Mouse (Mus musculus) mature B cell (primary cell): ENCODE measurements around the gene Vax1.

Experiments
- in situ Hi-C: fragments of 300-500 bp; cut with MboI; formaldehyde crosslinking; loops from 2 replicates; pipeline ENCODE4 v1.14.3; 2019

The Vax1 gene

GRCm38 (mm10) chr19:59169936-59170765, at the start of gene Vax1:
TSS of gene Vax1 (minus strand) at chr19:59170056.
- in situ Hi-C loops: no loop called here

DNA sequence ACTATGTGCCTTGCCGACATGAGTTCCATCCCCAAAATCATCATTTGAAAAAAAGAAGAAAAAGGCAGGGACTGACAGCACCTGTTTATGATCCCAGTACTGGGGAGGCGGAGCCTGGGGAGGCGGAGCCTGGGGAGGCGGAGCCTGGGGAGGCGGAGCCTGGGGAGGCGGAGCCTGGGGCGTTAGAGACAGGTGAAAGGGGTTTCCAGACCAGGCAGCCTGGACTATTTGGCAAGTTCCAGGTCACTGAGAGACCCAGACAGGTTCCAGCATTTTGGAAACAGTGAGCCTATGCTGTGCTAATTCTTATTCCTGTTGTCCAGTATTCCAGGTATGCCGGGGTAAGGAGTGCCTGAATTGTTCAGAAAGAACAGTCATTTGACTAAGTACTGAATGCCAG, 49.1 kb upstream of the Vax1 start, which contains the start of gene Kcnk18:
Kcnk18 (plus strand) TSS at position 224 of the 400 bp plus-strand sequence.
- in situ Hi-C loops: no loop called here

DNA sequence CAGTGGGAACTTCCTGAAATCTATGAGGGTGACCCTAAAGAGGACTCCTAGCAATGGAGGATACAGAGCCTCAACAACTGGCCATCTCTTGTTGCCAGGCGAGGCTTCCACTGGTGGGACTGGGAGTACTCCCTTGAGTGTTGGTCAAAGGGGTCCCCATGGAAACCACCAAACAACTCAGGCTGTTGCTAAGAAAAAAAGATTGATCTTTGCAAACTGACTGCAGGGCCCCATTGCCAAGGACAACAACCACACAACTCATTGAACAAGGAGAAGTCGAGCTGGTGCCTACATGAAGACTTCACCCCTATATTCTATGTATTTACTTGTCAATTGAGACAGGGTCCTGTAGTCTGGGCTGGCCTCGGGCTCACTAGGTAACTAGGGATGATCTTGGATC, 47.0 kb upstream of the Vax1 start:
- in situ Hi-C loops: no loop called here

- in situ Hi-C loops: no loop called here
These were observed 39.1 kb upstream of the Vax1 start for GRCm38 (mm10) chr19:59208986-59209385.

DNA sequence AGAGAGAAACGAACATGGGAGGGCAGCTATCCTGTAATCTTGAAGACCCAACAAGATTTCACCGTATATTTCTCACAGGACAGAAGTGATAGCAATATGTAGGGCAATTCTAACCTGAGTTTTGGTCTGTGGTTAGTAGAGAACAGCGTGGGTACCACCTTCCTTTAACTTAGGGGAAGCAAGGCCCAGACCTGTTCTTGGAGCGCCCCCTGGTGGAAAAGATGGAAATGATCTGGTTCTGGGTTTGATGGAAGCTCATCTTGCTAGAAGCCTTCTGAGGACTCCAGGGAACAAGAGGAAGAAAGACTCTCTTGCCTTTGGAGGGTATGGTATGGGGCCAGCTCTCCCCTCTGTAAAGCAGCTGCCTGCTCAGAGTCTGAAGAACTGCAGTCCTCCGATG, 38.6 kb upstream of the Vax1 start:
- in situ Hi-C loops: no loop called here

- in situ Hi-C loops: loop anchor here (10.0 kb wide), 1 partner anchor 283 kb away; no protein-coding TSS in a partner anchor
These were observed 28.3 kb upstream of the Vax1 start for GRCm38 (mm10) chr19:59198161-59198560.

GRCm38 (mm10) chr19:59196111-59196666, 26.3 kb upstream of the Vax1 start:
- in situ Hi-C loops: loop anchor here (10.0 kb wide), 1 partner anchor 281 kb away; no protein-coding TSS in a partner anchor

DNA sequence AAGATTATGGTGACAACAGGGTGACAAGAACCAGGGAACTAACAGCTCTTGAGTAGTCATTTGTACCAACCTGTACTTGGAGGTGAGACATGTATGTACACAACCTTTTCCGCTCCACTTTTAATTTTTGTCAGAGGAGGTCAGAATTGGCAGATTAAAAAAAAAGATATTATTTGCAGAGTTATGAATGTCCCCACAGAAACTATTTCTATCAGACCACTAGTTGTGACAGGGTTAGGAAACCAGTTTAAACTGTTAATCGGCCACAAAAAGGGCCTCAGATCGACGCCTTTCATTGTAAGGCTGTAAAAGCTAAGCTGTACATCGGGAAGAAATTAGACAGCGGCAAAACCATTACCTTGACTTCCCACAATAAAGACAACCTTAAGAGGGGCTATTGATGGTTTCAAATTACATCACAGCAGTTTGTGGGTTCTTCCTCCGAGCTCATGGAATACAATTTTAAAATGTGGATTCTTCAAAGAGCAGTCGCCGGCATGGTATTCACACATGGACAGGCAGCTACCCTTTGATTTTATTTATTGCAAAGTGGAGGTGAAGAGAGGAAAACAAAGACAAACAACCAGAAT, 25.4 kb upstream of the Vax1 start:
- in situ Hi-C loops: loop anchor here (10.0 kb wide), 1 partner anchor 280 kb away; no protein-coding TSS in a partner anchor

DNA sequence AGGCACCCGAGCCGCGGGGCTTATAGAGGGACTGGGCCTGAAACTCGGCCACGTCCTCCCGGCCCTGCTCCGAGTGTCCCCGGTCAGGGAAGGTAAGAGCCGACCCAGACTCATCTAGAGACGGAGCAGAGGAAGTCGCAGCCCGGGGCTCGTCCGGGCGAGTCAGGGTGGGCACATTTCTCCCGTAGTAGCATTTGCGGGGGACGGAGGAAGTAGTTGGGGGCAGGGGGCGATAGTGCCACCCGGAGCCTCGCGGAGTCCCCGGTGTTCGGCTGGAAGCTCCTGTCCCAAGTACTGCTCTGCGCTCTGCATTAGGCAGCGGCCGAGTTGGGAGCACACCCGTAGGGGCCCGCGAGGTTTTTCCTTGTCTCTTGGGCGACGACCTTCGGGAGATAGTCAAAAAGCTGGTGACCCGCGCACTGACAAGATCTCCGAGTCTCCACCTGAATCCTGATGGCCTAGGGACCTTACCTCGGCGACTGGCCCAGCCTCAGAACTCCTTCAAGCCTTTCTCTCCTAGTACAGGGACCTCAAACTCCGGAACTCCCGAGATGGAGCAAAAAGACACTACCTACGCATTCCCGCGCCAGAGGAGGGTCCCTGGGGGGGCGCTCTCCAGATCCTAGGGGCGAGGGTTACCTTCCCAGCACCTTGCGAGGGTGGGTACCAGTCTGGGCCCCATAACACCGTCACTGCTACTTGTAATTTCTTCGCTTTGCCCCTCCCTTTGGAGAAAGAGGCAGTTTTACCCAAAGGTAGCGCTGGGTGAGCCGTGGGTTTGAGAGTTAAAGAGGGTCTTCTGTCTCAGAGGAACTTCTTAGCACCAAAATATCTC, 24.3 kb upstream of the Vax1 start:
- in situ Hi-C loops: loop anchor here (10.0 kb wide), 1 partner anchor 279 kb away; no protein-coding TSS in a partner anchor

- in situ Hi-C loops: loop anchor here (10.0 kb wide), 1 partner anchor 279 kb away; no protein-coding TSS in a partner anchor
These were observed 23.6 kb upstream of the Vax1 start for GRCm38 (mm10) chr19:59193456-59193855.

DNA sequence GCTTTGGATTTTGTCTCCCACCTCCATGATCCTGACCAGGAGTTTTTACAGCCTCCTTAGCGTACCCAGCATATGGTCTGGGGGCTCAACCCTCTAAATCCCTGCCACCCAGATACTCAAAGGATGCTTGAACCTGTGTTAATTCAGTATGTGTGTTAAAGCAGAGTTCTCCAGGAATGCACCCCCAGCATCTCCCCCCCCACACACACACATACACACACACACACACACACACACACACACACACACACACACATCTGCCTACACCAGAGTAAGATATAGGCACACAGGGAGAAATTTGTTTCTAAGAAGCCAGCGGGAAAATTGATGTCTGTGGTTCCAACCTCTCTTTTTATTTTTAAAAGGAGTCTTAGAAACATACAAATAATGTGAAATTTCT, 22.6 kb upstream of the Vax1 start:
- in situ Hi-C loops: loop anchor here (10.0 kb wide), 1 partner anchor 278 kb away; no protein-coding TSS in a partner anchor

GRCm38 (mm10) chr19:59191123-59191505, 21.3 kb upstream of the Vax1 start:
- in situ Hi-C loops: loop anchor here (10.0 kb wide), 1 partner anchor 276 kb away; no protein-coding TSS in a partner anchor

DNA sequence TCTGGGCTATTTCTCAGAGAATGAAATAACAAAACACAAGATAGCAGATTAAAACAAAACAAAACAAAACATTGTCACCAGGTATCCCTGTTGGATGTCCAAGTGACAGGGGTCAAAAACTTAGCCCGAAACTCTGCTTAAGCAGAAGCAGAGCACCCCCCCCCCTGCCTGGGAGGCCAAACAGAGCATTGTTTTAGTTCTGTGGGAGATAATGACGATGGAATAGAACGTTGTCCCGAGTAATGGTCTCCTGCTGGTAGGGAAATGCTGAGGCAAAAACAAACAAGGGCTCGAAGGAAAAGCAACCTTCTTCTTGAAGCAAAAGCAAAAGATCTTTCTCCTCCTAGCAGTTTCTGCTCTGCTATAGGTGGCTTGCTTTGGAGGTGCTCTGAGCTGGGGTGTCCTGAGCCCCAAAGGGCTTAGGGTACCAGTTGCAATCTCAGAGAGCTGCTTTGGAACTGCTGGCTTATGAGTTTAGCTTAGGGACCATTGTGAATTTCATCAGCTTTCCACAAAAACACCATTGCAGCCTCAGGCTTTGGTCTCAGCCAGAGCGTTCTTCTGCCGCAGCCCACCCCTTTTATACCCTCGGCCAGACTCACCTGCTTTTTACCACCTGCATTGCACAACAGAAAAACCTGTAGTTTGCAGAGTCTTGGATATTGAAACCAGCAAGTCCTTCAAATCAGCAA, 20.7 kb upstream of the Vax1 start:
- in situ Hi-C loops: loop anchor here (10.0 kb wide), 1 partner anchor 276 kb away; no protein-coding TSS in a partner anchor

- in situ Hi-C loops: no loop called here
These were observed 19.1 kb upstream of the Vax1 start for GRCm38 (mm10) chr19:59188981-59189380.

DNA sequence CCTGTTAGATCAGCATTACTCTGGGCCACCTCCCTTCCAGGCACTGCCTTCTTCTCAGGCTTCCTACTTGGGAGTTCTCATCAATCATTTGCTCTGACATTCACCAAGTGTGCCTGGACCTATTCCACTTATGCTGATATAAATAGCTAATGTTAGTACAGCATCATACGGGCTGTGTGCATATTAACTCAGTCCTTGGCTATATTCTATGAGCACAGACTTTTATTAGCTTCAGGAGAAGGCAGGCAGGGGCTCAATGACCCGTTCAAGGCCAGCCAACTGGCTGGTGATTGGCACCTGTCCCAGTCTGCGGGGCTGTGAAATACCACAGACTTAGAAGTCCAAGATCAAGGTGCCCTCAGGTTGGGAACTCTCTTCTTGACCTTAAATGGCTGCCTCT, 14.1 kb upstream of the Vax1 start:
- in situ Hi-C loops: no loop called here

GRCm38 (mm10) chr19:59173341-59174015, 3.6 kb upstream of the Vax1 start:
- in situ Hi-C loops: no loop called here

DNA sequence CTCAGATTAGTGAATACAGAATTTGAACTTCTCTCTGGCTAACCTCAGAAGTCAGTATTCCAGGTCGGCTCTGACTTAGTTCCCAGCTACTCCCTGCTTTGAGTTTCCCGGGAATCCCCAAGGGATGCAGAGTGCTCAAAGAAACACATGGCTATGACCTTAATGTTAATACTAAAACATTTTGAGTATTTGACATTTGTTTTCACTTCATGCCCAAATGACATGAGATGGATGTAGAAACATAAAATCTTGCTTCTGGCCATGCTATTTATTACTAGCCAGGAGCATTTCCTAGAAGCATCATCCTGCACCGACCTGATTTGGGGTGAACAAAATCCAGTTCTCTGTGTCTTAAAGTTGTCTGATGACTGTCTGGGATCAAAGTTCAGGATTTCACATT, 2.9 kb upstream of the Vax1 start:
- in situ Hi-C loops: no loop called here

- in situ Hi-C loops: no loop called here
These were observed 2.0 kb upstream of the Vax1 start for GRCm38 (mm10) chr19:59171871-59172245.

DNA sequence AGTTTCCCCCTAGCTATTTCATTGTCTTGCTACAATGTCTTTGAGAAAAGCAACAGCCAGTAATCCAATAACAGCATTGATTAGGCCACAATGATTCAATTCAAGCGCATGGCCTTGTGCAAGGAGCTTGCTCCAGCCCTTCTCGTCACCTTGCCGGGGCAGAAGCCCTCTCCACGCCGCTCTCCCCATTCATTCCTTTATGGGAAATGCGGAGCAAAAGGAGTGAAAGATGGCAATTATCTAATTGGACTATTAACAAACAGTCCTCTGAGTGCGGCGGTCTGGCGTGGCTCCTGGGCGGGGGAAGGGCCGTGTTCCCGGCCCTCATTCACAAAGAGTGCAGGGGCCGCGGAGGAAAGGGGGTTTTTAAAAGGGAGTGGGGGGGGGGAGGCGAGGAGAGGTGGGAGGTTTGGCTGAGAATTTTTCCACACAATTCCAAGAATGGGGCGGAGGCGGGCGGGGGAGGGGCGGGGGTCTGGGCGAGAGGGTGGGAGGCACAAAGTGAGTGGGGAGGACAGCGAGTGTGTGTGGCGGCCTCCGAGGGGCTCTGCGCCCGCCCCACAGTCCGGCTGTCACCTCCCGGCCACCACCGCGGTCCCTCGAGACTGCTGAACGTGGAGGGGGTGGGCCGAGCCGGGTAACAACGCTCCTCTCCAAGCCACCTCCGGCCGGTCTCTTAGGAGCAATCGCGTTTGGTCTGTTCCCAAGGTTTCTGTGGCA, 1.5 kb upstream of the Vax1 start:
- in situ Hi-C loops: no loop called here

- in situ Hi-C loops: no loop called here
These were observed 875 bp upstream of the Vax1 start for GRCm38 (mm10) chr19:59170766-59171095.
